Mouse (Mus musculus) megakaryocyte progenitor cell, adult 5-6 weeks (primary cell): ENCODE results near the gene Mllt6. TPM values are rescaled to one million over a fixed set of nuclear protein-coding genes. Genes with fewer than 3 reads are reported as not detected.
"Not testable (repeated sequence)": the region's sequence is repeated elsewhere in the genome, so short reads cannot be mapped to it uniquely, and the experiment has no call there.

ENCODE experiments used
- ATAC-seq: replicated peaks from 2 replicates; pipeline ENCODE4 v1.8.0; 2016; ENCODE audit warnings: mild to moderate bottlenecking, moderate TSS enrichment, inconsistent platforms; ENCODE audit not compliant: poor library complexity
- total RNA-seq, 2 experiments: library from RNA; stranded (forward) in 1 of 2; stranded (reverse) in 1 of 2; fragments of 157-497, 149-512 nt in 1 of 2; fragments of 200-1000 nt in 1 of 2; gene quantifications; 2 replicates each; pipeline versions ENCODE4 v1.2.3 to v1.2.4; 2015 to 2017

The Mllt6 gene
- total RNA-seq (2015) (3.3 and 4.5 TPM in 2 replicates), total RNA-seq (2017) (5.8 and 7.2 TPM in 2 replicates)

DNA sequence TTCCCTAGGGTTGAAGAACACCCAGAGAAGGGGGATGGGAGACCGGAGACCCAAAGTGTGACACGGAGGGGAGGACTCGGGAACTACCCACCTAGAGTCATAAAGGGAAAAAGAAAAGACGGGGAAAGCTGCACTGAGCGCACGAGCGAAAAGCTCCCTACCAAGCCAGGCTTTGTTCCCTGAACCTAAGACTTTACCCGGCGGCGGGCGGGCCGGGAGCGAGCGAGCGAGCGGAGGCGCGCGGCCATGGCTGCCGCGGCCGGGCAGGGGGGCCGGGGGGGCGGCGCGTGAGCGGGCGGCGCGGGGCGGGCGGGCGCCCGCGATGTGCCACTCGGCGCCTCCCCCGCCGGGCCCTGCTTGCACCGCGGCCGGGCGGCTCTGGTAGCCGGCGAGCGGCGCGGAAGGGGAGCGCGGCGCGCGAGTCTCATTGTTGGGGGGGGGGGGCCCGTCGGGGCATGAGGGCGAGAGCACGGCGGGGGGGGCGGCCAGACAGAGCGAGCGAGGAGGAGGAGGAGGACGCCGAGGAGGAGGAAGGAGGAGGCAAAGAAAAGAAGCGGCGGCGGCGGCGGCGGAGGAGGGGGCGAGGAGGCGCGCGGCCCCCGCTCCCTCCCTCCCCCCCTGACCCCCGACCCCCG is at the start of gene Mllt6:
Mllt6 (plus strand) TSS at position 522 of the 635 bp plus-strand sequence.
- ATAC-seq: peak; percentile 32; the same call in 1 of the 2 replicates

DNA sequence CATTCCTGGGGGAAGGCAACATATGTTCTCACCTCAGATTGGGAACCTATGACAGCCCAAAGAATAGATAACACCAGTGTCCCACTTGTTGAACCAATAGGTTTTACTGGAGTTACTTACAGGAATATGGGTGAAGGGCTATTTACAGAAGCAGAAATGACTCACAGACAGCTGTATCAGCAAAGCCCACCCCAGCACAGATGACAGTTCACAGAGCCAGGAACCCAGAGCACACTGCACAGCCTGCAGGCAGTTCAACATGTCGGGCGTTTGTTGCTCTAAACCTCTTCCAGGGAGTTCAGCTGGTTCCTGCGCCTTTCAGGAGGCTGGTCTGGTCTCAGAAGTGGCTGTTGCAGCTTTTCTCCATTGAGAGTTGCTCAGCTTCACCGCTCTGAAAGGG is 47.9 kb upstream of the Mllt6 start:
- no peak for ATAC-seq

DNA sequence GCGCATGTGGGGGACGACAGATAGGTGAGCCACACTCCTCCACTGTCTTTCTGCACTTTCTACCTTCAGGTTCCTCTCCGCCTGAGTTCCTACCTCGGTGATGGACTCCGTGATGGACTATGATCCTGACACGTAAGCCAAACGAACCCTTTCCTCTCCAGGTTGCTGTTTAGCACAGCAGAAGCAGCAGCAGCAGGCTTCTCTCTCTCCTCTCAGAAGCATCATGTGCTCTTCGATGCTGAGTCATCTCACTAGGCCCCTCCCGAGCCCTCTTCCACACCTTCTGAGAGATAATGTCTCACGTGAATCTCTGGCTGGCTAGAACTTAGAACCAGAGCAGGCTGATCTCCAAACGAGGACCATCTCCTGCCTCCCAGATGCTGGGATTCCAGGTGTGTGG is 44.8 kb upstream of the Mllt6 start:
- no peak for ATAC-seq

DNA sequence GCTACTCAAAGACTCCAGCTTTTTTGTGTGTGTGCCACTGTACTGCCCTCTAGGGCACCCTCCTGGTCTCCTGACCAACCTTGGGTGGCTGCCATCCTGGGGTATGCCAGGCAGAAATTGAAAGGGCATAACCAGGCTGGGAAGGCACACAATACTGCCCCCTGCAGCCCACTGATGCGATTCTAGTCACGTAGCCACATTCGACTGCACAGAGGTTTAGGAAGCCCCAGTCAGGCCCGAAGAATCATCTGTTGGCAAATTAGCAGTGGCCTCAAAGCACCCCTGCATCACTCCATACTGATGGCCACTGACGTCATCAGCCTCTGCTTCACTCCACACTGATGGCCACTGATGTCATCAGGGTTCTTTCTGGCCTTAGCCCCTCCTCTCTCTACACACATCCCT is 43.8 kb upstream of the Mllt6 start:
- peak; percentile 61 for ATAC-seq

DNA sequence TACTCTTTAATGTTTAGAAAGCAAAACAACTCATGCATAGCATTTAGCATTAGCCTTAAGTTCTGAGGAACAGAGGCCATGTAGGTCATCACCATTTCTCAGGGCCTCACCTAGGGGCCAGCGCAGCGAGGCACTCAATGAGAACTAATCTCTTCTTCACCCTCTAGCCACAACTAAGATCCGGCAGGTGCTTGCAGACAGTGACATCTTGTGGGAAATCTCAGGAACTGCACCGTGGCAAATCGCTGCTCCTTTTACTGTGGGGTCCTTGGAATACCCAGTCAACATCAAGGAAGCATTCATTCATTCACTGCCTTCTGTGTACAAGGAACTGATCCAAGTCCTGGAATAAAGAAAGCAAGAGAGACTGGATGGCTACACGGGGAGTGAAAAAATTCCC is 40.8 kb upstream of the Mllt6 start:
- ATAC-seq: peak; percentile 93

DNA sequence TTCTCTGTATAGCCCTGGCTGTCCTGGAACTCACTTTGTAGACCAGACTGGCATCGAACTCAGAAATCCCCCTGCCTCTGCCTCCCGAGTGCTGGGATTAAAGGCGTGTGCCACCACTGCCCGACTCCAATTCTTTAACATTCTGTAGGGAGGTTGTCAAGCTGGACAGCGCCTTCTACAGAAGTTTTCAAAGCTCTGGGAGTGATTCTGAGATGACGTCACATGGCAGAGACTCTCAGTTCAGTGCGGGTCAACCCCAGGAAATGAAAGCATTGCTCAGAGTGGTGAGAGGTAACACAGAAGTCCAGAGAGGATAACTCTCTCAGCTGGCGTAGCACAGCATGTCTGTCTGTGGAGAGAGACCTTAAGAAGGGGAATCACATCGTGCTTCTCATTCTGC is 40.0 kb upstream of the Mllt6 start:
- ATAC-seq: no peak

DNA sequence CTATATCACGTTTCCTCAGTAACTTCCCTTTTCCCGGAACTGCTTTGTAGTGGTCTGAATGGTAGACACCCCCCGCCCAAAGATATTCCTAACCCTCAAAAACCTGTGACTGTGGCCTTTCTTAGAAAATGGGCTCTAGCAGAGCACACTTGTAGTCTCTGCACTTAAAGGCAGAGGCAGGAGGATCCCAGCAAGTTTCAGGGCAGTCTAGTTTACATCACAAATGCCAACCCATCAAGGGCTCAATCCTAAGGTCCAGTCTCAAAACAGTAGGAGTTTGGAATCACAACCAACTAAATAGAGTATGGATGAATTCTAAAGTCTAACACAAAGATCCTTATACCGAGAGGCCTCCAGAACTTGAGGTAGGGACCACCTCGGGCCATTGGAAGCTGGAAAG is 37.7 kb upstream of the Mllt6 start:
- ATAC-seq: no peak

DNA sequence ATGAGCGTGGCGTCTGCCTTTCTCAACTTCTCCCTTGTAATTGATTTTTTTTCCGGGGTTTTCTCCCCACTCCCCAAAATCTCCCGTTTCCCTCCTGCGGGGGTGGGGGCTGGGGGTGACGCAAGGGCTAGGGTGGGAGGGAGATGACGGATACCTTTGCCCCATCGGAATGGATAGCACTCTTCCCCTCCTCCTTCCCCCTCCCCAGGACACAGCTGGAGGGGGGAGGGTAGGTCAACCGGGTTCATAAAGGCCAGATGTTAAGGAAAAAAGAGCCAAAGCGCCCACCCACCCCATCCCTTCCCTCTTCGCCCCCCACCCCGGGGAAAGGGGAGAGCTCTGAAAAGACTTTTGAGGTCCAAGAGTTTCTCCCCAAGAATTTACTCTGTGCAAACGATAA is 36.8 kb upstream of the Mllt6 start:
- no peak for ATAC-seq

DNA sequence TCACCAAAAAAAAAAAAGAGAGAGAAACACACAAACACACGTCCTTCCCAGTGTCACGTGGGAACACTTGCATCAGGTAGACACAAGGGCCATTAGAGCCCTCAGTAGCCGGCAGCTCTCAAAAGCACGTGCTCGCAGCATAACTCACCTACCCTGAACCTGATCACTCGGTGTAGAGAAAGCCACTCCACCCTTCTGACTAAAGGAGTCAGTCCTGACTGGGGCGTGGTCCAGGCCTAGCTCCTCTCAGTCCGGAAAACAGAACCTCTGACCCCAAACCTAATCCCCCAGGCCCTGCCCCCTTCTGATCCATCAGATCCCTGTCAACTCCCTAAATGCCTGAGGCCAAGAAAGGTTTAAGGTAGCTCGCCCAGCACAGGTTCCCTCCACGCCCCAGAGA is 36.4 kb upstream of the Mllt6 start:
- ATAC-seq: no peak

DNA sequence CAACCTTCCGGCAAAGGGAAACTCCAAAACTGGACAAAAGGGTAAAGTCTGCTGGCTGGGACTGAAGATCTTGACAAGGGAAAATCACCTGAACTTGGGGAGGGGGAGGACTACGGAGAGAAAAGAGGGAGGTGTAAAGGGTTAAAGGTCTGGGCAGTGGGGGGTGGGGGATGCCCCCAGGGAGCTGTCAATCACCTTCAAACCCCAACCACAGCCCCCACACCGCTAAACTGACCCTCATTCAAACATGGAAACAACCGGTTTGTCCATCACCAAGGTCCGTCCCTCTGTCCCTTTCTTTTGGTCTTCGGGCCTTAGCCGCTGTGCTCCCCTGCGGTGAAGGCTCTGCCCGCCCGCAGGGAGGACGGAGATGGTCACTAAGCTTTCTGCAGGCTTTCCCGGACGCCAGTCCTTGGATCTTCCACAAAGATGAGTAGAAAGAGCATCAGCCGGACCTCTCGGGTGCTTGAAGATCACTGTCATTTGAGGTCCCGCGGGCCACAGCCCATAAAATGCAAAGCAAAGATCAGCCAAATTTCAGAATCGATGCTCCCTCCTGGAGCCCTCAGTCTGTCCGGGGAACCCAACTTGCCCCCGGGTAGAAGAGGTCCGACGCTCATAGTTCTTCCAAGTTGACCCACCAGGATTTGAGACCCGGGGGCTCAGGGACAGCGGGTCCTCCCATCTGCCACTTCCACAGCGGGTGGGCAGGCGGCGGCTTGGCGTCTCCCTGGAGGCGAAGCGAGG is 35.5 kb upstream of the Mllt6 start:
- ATAC-seq: no peak

DNA sequence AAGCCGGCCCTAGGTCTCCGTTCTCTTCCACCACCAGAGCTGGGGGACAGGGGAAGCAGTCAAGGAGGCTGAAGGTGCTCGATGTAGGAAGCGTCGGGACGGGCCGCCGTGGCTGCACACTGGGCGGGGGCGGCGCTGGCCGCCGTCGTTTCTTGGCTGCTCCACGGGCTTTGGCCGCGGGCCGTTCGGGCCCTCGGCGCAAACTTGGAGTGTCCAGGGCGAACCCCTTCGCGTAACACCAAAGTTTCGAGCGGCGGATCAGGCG is 35.0 kb upstream of the Mllt6 start:
- no peak for ATAC-seq

DNA sequence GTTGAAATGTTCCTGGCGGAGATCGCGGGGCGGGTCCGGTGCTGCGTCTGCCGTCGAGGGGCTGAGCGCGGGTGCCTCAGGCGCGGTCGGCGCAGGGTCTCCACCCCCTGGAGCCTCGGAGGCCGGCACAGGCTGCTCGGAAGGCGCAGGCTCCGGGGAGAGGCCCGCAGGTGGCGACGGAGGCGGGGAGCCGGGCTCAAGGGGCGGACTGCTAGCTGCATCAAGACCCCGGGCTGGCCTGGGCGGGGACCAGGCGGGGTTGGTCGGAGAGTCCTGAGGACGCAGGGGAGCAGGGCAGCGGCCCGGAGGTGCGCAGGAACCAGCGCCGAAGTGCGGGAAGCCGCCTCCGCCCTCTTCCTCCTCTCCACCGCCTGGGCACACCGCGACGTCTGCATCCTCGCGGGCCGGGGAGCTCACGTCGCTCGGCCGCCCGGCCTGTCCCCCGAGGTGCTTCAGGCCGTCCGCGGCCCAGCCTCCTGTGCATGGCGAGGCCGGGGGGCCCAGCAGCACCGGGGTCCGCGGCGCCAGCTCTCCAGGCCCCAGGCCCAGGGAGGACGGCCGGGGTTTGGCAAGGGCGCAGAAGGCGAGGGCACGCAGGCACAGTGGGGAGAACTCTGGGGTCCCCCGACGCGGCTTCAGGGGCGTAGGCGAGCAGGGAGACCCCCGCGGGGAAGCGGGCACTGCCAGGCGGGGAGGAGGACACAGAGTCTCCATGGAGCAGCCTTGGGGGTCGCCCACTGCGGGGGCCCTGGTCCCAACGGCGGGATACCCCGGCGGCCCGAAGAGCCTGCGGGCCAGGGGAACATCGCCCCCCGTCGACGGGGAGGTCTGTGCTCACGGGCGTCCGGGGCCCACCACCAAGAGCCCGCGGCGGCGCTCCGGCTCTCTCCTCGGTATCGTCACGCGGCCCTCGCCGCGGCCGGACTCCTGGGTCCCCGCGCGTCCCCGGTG is 34.4 kb upstream of the Mllt6 start:
- ATAC-seq: no peak

DNA sequence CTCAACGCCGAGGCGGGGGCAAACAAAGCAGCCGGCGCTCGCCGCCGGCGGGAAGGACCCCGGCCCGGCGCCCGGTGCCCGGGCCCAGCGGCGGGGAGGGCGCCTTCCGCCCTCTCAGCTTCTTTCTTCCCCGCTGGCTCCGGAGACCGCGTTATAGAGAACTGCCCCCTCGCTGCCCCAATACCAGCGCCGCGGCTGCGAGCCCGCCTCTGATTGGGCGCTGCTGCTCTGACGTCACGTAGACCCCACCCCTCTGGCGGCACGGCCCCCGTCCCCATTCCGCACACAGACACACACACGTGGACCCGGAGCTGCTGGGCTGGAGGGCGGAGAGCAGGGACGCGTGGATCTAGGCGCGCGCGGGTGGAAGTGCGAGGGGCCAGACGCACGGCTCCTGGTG is 33.6 kb upstream of the Mllt6 start, which contains the start of gene Epop:
Epop (minus strand) TSS at position 127 of the 400 bp plus-strand sequence.
- ATAC-seq: peak; percentile 95

DNA sequence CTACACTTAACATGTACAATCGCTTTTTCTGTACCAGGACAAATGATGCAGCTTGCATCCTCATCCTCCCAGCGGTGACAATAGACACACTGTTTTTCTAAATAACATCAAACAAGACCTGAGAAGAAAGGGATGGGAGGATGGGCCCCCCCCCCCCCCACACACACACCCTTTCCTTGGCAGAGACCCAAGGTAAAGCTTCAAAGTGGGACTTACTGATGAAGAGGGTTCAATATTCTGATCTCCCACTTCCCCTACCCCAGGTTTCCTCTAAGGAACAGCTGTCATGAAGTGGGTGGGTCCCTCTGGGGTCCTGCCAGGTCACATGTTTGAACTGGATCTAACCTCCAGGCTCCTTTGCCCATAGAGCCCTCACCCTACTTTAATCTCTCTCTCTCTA is 32.2 kb upstream of the Mllt6 start:
- ATAC-seq: no peak

DNA sequence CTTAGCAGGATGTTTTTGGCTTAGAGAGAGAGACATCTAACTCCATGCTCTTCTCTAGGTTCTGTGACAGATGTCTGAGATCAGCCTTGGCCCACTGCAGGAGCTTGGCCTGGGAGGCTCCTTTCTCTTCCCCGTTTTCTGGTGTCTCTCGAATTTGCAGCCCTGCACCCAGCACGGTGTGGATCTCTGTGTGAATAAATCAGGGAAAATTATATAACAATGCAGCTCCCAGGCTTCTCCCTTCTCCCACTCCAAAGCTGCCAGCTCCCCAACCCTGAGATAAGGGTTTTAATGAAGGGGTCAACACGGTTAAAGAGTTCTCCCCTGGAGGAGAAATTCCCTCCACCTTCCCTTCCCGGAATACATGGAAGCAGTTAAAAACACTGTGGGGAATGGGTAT is 31.7 kb upstream of the Mllt6 start:
- no peak for ATAC-seq

DNA sequence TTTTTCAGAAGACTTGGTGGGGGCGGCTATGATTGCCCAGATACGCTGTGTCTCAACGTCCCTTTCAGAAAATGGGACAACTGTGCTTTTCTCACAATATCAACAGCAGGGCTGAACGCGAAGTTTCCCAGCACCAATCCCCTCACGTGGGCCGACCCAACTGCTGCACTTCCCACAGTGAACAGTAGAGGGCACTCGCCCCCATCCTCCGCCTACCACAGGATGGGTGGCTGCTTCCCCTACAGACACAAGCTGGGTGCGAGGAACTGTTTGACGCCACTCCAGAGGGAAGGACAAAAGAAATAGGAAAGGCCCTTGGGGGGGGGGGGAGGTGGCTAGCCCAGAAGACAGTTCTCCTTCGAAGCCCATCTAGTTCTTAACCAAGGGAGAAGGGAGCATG is 31.3 kb upstream of the Mllt6 start:
- ATAC-seq: peak; percentile 88

DNA sequence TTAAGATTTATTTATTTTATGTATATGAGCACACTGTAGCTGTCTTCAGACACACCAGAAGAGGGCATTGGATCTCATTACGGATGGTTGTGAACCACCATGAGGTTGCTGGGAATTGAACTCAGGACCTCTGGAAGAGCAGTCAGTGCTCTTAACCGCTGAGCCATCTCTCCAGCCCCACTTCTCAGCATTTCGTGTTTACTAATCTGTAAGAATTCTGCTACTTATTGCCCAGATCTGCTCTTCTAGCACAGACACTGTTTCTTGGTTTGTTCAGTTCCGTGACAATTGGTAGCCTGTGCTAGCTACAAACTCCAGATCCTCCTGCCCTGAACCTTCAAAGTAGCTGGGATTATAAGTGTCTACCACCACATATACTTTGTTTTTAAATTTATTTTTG is 30.8 kb upstream of the Mllt6 start:
- ATAC-seq: not testable (repeated sequence)

DNA sequence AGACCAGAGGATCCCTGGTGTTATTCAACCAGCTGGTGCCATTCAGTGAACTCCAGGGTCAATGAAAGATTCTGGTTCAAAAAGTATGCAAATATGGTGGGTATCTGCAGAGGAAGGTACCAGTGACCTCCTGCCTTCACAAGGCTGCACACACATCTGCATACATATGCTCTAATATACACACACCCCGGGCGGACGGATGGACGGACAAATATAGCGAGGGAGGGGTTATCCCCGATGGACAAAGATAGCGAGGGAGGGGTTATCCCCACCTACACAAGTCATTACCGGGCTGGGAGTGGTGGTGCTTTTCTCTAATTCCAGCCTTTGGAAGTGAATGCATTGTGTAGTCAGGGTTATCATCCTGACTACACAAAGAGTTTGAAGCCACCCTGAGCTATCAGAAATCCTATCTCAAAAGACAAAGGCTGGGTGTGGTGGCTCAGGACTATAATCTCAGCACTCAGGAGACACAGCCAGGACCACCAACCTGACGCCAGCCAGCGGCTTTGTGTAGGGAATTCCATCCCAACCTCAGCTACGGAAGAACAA is 27.7 kb upstream of the Mllt6 start:
- no peak for ATAC-seq

DNA sequence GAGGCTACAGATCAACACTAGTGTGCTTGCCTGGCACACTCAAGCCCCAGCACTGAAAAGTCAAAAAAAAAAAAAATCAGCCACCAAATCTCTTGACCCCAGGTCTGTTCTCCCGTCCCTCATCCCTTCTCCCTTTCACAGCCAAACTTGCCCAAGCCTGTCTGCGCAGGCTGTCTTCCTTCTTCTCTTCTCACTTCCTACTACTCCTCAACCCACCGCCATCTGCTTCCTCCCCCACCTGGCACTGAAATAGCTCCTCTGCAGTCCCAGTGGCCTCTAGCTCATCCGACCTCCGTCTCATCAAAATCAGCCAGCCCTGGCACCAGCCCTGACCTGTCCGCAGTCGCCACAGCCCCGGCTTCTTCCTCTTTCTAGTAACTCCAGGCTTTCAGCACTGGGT is 21.5 kb upstream of the Mllt6 start:
- peak; percentile 94 for ATAC-seq

DNA sequence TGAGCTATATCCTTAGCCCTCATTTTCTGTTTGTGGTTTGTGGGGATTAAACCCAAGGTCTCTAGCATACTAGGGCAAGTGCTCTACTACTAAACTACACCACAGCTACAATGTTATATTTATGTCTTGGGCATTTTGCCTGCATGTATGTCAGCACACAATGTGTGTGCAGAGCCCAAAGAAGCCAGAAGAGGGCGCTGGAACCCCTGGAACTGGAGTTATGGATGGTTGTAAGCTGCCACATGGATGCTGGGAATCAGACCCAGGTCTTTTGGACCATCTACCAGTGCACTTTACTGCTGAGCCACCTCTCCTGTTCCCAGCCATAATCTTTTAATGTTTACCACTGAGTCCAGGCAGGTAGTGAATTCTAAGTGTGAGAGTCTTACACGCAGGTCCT is 20.5 kb upstream of the Mllt6 start:
- ATAC-seq: no peak

DNA sequence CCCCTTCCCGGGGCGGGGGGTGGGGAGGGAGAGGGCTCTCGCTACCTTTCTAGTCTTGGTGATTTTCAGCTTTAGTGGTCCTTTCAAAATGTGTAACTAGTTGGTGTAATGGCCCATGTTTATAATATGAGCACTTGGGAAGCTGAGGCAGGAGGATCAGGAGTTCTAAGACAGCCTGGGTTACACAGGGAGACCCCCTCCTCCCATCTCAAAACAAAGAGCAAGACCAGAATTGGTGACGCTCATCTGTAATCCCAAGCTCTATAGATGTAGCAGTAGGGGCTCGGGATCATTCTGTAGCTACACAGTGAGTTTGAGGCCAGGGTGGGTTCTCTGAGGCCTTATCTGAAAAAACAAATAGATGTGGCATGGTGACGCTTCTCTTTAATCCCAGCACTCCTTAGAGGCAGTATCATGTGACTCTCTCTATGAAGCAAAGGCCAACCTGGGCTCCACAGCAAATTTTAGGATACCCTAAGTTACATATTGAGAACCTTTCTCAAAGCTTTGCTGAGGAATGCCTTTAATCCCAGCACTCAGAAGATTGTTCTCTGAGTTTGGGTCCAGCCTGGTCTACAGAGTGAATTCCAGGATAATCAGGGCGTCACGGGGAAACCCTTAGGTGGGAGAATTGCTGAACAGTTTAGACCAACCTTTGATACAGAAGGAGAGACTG is 19.7 kb upstream of the Mllt6 start:
- ATAC-seq: no peak
